Mouse (Mus musculus) spleen, adult 2 months (tissue): ENCODE data around the gene Asxl2.

ENCODE experiments used
- CTCF ChIP-seq: fragments of 200-500 bp; IDR thresholded peaks from 2 replicates; pipeline ENCODE4 v1.5.1; 2011; ENCODE audit warnings: mild to moderate bottlenecking, inconsistent platforms; ENCODE audit not compliant: insufficient read depth, insufficient read length, insufficient replicate concordance; ENCODE audit errors: extremely low read depth
- POLR2A ChIP-seq: fragments of 200-500 bp; IDR thresholded peaks from 2 replicates; pipeline ENCODE4 v1.6.1; 2011; ENCODE audit warnings: low read depth, low read length, inconsistent platforms

GRCm38 (mm10) chr12:3427891-3428775, 1.5 kb downstream of the Asxl2 start:
- TF ChIP-seq POLR2A (no peak), CTCF (no peak)
